Mouse (Mus musculus) ovary, adult 18-20 months (tissue): Measurements from ENCODE around the gene Olfr552.
"Not testable (repeated sequence)": the region's sequence is repeated elsewhere in the genome, so short reads cannot be mapped to it uniquely, and the experiment has no call there.

Experiments
- DNase-seq: peaks from one replicate; pipeline ENCODE4 v3.0.0; 2022; ENCODE audit warnings: low spot score, mixed read lengths

Olfr552 gene

DNA sequence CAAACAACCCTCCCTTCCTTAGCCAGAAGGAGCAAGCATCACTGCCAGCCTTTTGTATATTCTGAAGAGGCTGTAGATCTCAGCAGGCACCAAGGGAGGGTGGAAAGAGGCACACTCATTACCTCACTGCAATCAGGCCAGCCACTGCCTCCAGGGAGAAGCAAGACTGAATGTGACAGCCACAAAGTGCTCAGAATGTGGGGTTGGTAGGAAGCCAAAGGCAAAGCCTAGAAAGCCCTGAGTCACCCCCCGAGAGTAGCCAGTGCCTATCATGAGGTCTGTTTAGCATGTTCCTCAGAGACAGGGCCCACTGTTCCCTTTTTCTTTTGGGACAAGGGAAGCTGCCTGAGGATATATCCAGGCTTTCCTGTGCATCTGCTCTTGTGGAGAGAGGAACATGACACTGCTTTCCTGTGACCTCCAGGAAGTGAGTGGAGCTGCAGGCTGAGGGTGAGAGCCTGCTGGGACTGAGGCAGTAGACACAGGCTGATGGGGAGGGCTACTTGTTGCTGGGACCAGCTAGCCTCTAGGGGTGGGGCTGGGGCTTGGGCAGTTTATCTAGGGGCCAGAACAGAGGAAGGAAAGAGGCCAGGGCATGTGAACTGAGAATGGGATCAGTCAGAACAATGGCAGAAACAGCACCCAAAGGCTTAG is at the start of gene Olfr552:
Gene Olfr552 (plus strand): TSS at position 393 of the 654 bp plus-strand sequence.
- DNase-seq: no peak

DNA sequence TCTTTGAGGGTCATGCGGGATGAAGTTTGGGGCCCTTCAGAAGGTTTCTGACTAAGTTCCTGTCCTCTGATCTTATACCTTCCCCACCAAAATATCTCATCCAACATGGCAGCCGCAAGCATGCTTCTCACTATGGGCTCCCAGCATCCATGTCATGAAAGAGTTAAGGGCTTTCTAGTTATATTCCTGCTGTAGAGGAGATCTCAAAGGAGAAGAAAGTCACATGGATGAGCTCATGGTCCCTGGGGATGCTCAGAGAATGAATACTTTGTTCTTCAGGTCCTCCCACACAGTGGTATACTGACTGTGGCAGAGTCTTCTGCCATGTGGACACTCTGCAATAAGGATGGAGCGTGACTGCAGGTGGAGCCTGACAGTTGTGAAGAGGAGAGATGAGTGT is 48.0 kb upstream of the Olfr552 start, which contains the start of gene Olfr549:
Gene Olfr549 (plus strand): TSS at position 301 of the 400 bp plus-strand sequence.
- DNase-seq: no peak

DNA sequence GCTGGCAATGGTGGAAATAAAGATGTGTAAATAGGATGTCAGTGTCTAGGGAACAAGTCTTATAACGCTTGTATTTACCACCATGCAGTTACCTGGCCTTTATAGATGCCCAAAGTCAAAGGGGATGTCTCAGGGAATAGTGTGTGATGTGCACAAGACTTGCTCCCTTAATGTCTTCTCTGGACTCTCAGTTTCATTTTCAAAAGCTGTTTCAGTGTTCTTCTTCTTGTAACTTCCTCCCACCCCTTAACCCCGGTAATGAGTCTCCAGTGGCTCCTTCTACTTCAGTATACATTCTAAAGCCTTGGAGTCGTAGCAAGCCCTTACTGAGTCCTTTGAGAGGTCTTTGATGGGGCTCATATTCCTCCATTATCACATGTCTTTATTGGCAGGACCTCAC is 44.3 kb upstream of the Olfr552 start:
- no peak for DNase-seq

DNA sequence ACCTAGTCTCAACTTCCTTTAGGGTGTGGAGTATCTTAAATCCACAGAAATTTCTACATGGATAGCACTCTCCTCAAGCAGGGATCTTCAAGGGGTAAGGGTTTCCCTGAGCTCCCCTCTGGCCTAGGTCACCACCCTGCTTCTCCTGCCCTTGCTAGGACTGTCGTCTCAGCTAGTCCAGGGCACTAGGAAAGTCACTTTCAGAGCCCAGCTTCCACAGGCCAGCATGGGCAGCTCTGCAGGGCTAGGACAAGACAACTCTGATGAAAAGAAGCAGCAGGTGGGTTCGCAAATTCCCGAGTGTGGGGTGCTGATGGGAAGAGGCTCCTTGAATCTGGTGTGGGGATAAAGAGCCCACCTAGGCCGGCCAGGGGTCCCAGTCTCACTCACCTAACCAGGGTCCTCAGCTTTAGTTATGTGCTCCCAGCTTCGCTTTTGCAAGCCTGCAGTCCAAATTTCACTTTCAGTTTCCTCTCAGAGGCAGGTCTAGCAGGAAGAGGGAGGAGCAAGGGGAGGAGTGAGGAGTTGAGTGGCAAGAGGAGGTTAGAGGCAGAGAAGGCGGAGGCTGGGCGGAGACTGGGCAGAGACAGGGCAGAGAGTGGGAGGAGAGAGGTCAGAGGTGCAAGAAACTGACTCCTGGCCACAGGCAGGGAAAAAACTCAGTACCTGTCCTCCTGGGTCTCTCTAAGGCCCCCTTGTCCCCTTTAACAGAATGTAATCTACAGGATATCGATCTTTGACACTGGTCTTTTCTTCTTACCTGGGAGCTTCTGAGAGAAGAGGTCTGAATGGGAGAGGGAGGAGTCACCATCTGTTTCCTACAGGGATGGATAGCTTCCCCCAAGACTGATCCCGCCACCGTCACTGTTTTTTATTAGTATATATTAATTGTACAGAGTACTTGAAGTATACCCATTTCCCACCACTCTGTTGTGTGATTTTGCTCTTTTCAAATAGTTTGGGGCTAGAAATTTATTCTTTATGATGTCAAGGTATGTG is 32.3 kb upstream of the Olfr552 start, which contains the start of gene Trim21:
Gene Trim21 (minus strand): TSS at position 488 of the 999 bp plus-strand sequence.
- DNase-seq: peak; percentile 83

DNA sequence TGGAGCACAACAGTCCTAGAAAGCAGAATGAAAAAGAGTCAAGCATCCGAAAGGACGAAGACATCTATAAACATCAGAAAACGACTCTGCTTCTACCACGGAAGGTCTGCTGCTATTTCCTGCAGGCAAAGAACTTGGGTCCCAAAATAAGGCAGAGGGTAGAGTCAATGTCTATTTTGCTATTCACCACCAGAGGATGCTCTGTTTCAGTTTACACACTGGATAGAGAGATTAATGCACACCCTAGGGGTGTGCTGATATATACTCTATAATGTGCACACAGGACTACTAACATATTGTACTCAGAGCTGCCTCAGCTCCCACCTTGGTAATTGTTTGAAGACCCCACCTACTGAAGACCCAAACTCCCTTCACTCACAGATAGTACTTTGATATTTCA is 31.4 kb upstream of the Olfr552 start:
- DNase-seq: no peak

DNA sequence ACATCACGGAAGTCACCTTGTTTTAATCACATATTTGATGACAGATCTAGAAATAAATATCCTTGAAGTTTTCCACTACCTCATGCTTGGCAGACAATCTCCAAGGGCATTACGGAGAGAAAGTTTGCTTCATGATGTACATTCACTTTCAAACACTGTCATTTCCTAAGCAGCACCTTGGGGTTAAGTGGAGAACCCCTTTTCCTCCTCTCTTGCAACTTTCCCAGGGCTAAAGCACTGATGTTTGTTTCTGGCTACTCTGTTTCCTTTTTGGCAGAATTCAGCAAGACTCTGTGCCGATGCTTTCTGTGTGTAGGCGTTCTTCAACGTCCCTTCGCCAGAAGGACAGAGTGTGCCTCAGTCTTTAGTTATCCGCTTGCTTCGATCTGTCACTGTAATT is 26.4 kb upstream of the Olfr552 start, which contains the start of gene Olfr550:
Gene Olfr550 (plus strand): TSS at position 301 of the 400 bp plus-strand sequence.
- no peak for DNase-seq

DNA sequence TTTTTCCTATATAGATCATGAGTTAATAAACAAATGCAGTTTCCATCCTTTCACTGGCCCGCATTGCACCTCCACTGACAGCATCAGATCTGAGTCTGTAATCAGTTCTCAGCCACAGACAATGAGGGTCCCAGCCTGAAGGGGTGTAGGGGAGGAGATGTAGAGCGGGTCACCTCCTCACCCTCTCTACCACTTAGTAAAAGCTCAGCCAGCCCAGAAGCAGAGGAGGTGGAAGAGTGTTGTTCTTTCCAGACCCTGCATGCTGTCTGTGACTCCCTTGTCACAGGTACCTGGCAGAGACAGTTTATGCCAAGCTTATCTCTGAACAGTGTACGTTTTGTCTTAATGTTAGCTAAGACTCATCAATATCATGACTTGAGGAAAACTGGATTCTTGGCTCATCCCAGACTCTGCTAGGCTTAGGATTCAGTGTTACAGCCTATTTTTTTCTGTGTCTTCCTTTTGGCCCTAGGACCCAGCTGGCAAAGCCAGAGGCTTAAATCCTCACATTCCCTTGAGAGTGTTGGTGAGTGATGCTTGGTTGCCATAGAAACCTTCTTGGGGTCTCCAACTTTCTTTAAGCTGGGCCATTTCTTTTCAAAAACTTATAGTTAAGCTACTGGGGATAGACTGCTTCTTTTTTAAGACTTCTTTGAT is 24.3 kb upstream of the Olfr552 start:
- no peak for DNase-seq

DNA sequence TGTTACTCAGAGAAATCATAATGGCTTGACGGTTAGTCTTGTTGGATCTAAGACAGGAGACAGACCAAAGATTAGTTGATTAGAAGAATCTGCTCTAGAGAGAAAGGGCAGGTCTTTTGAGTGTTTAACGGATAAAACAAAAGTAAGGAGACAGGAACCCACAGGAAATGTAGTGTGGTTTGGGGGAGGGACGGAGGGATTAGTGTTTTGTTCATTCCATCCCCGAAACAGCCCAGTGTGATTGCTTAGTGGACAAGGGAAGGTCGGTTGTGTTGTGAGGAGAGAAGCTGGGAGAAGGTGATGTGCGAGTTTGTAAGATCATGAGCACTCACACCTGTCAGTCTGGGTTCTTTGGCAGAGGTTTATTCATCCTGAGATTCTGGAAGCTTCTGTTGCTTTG is 21.6 kb upstream of the Olfr552 start:
- no peak for DNase-seq

DNA sequence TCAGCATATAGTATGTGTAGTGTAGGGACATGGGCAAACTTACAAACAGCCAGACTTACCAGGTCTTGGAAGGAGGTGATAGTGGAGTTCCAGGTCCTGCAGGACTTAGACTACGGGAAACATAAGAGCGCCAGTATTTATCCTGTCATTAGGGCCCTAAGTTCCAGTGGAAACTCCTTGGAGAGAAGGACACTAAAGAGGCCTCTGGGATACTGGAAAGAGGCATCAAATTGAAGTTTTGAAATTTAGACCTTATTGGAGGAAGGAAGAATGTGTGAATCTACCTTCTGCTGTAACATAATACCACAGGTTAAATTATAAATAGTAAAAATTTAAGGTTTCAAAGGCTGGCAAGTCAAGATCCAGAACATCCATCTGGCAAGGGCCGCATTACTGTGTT is 5.8 kb upstream of the Olfr552 start, which contains the start of gene Olfr551:
Gene Olfr551 (minus strand): TSS at position 101 of the 400 bp plus-strand sequence.
- no peak for DNase-seq

DNA sequence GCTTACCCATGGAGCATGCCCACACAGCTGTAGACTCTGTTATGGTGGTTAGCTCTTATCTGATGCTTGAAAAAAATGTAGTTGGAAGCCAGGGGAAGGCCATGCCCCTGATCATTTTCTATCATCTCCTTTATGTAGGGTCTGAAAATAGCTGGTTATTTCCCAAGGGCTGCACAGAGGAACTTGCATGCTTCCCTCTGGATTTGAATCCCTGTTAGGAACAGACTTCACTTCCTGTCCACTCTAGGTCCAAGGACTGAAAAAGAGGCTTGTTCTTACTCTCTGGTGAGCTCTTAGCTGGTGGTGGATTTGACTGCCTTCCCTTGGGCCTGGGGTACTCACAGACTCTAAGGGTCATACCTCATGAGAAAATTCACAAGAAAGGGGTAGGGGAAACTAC is 20.5 kb downstream of the Olfr552 start, which contains the start of gene Olfr553:
Gene Olfr553 (minus strand): TSS at position 101 of the 400 bp plus-strand sequence.
- DNase-seq: no peak

DNA sequence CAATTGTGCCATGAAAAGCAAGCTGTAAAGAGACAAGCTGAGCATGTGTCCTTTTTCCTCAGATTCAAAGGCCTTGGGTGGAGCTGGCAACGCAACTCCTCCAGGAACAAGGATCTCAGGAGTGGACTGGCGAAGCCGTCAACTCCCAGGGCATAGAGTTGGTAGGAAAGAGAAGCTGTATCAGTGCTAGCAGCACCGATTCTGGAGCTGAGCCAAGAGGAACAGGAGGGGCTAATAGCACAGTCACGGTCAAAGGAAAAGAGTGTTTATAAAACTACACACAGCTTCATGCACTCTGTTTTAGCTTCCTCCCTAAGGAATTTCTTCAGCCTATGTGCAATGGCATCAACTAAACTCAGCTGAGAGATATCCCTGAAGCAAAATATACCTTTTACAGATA is 22.0 kb downstream of the Olfr552 start:
- no peak for DNase-seq

DNA sequence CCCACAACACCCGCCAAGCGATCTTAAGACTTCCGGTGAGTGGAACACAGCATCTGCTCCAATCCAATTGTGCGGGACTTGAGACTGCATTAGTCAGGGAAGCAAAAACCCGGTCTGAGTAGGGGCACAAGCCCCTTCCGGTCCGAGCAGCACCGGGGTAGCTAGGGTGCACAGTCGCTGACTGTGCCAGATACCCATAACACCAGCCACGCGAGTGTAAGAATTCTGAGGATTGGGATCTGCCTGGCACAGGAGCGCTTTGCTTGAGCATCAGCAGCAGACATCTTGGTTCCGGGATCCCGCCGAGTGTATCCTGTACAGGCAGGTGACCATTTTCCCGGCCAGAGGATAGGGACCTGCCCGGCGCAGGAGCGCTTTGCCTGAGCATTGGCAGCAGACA is 22.8 kb downstream of the Olfr552 start:
- not testable (repeated sequence) for DNase-seq

DNA sequence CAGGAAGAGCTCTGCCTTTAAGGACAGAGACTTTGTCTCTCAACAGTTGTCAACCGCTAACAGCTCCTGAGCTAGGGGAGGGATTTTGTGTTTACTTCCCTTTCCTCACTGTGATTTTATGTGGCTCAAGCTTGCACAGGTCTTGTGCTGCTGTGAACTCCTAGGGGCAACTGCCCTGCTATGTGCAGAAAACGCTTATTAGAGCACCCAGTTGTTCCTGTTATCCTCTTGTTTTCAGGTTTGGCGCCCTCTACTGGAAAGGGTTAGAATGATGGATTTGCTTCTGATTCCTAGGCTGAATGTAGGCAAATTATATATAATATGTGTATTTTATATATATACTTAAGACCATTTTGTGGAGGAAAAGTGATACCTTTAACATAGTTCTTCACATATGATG is 39.1 kb downstream of the Olfr552 start:
- DNase-seq: no peak

DNA sequence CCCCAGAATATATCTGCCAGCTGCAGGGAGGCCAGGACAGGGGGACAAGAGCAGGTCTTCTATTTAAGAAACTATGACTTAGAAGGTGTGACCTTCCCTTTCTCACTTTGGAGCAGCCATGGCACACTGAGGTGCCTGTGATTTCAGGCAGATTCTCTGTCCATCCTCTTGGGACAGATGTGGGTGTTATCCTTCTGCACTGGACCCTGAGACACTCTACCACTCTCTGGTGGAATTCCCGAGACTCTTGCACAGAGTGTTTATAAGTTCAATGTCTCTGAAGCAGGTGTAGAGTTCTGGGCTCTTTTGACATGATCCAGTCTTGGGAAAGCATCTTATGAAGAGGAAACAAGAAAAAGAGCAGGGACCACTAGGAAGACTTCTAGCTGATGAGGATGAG is 40.6 kb downstream of the Olfr552 start, which contains the start of gene Olfr554:
Gene Olfr554 (plus strand): TSS at position 301 of the 400 bp plus-strand sequence.
- no peak for DNase-seq

DNA sequence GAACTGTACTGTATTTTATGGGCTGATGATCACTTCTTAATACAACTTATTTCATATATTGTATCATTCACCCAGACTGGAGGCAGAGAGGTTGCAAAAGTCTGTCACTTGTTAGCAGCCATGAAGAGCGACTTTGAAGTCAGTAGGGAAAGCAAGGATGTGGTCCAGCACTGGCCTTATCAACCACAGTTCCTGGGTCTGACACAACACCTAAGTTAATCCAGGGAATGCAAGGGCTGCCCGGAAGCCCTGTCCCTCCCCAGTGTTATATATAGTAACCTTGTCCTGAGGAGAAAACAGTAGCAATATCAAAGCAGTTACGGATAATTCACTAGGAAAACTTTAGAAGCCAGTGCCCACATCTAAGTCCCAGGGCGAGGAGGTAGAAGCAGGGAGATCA is 47.4 kb downstream of the Olfr552 start:
- not testable (repeated sequence) for DNase-seq
